Mouse (Mus musculus) G1E (cell line): Measurements from ENCODE around the gene Trim71.

Experiments used
- CTCF ChIP-seq: IDR thresholded peaks from 2 replicates; pipeline ENCODE4 v1.5.1; 2012; ENCODE audit warnings: low read depth, low read length, inconsistent platforms, mixed read lengths
- GATA1 ChIP-seq: IDR thresholded peaks from 2 replicates; pipeline ENCODE4 v1.6.1; 2012; ENCODE audit warnings: borderline replicate concordance, low read length, inconsistent platforms, mixed read lengths
- GATA2 ChIP-seq: IDR thresholded peaks from 2 replicates; pipeline ENCODE4 v1.6.1; 2012; ENCODE audit warnings: low read depth, low read length, inconsistent platforms, borderline replicate concordance
- POLR2AphosphoS5 ChIP-seq: IDR thresholded peaks from 2 replicates; pipeline ENCODE4 v1.6.1; 2012; ENCODE audit warnings: low read depth, low read length, inconsistent platforms; ENCODE audit not compliant: insufficient replicate concordance
- TAL1 ChIP-seq: conservative IDR thresholded peaks from 2 replicates; pipeline ENCODE4 v1.6.1; 2012; ENCODE audit warnings: low read depth, low read length, inconsistent platforms, mixed read lengths

GRCm38 (mm10) chr9:114522501-114522900 lies 41.7 kb downstream of the Trim71 start:
- TF ChIP-seq GATA1 (no peak), TAL1 (no peak), CTCF (no peak), POLR2AphosphoS5 (no peak), GATA2 (no peak)
